Mouse (Mus musculus) liver, embryonic 14.5 days (tissue): ENCODE measurements around the gene Rnh1.

Source experiments
- CTCF ChIP-seq: IDR thresholded peaks from 2 replicates; pipeline ENCODE4 v1.5.1; 2016; ENCODE audit warnings: antibody characterized with exemption, low read depth, control low read depth
- EP300 ChIP-seq: IDR thresholded peaks from 2 replicates; pipeline ENCODE4 v1.6.1; 2016; ENCODE audit warnings: antibody characterized with exemption, low read depth

DNA sequence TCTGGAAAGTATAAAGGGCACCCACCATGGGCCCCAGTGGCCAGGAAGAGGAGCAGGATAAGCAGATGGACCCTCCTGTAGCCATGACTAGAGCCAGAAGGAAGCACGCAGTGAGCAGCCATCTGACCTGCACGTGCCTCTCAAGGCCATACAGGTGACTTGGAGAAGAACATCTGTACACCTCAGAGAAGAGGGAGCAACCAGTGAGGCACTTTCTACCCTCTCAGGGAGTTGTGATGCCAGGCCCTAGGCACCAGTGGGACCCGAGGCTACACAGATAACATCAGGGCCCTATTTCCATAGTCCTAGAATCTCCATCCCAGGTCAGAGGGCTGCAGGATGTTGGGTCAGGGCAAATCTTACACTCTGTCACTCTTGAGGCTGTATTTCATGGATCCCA lies 17.6 kb upstream of the Rnh1 start:
- TF ChIP-seq CTCF (no peak), EP300 (no peak)
